Mouse (Mus musculus) left cerebral cortex, adult 11 months (tissue): ENCODE results near the gene Catsper1.
"Not testable (repeated sequence)": the region's sequence is repeated elsewhere in the genome, so short reads cannot be mapped to it uniquely, and the experiment has no call there.

Source experiments
- DNase-seq: peaks from one replicate; pipeline ENCODE4 v3.0.0; 2022; ENCODE audit warnings: low spot score

The Catsper1 gene

DNA sequence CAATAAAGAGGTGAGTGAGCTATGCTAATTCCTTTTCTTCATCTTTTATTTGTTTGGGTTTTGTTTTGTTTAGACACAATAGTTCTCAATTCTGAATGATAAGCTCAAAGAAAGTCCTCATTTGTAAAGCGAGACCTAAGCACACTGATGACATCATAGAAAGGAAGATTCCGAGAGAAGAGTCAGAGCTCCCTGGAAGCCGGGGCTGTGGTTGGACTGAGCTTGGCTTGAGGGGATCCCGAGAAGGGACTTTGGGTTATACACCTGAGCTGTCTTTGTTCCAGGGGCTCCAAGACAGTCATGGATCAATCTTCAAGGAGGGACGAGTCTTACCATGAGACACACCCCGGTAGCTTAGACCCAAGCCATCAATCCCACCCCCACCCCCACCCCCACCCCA is at the start of gene Catsper1:
TSS of gene Catsper1 (plus strand) at position 301 of the 400 bp plus-strand sequence.
- DNase-seq, result no peak

DNA sequence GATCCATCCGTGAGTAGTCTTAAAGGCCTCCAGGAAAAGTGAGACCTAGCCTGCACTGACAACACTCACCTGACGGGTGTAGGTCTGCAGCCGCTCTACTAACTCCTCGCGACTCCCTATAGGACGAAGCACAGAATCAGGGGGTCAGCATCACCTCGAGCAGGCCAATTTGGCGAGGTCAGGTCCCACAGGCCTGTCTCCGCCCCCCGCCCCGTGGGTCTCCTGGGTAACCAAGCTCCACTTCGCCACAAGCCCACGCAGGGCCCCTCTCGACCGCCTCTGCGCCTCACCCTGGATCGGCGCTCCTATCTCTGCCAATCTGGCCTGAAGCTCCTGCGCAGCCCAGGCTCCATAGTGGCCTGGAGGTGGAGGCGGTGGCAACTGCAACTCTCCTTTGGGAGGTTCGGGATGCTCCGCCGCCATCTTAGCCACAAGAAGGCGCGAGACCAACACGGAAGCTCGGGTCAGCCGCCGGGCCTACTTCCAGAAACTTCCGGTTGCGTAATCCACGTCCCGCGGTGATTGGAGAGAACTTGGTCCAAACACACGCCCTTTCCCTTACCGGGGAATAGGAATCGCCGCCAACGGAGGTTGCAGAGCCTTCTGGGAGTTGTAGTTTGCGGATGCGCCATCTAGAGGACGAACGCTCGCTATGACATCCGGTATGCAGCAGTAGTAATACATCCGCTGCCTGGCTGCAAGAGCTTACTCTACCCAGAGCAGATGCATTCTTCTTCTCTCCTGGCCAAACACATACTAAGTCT is 40.4 kb upstream of the Catsper1 start, which contains the start of gene Sf3b2:
TSS of gene Sf3b2 (minus strand) at position 484 of the 764 bp plus-strand sequence.
- peak; percentile 97 for DNase-seq

DNA sequence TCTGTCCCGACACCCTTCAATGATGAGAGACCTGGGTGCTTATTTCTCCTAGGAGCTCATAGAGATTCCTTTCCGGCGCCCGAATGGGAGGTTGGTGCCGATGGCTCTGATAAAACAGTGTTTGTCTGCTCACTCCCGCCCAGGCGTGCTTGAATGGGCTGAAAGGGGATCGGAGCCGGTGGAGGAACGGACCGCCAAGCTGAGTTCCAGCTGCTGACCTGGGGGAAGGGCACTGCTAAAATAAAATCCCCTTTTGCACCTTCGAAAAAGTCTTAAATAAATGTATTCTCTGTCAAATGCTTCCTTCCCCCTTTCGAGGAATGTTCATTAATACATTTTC is 39.8 kb upstream of the Catsper1 start:
- no peak for DNase-seq

DNA sequence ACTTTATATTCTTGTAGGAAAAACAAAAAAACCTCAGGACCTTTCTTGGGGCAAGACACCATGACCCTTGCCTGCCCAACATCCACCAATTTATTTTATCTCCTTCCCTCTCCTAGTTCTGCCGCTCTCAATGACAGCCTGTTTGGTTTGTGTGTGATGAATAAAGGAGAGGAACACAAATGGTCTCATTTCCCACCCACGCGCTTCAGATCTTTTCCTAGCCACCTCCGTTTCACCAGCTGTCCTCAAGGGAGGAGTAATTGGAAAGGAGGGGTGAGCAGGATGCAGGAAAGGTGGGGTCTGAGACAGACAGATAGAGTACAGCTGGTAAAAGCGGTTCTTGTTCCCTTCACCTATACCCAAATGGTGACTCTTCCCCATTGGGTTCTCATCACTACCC is 38.9 kb upstream of the Catsper1 start:
- no peak for DNase-seq

DNA sequence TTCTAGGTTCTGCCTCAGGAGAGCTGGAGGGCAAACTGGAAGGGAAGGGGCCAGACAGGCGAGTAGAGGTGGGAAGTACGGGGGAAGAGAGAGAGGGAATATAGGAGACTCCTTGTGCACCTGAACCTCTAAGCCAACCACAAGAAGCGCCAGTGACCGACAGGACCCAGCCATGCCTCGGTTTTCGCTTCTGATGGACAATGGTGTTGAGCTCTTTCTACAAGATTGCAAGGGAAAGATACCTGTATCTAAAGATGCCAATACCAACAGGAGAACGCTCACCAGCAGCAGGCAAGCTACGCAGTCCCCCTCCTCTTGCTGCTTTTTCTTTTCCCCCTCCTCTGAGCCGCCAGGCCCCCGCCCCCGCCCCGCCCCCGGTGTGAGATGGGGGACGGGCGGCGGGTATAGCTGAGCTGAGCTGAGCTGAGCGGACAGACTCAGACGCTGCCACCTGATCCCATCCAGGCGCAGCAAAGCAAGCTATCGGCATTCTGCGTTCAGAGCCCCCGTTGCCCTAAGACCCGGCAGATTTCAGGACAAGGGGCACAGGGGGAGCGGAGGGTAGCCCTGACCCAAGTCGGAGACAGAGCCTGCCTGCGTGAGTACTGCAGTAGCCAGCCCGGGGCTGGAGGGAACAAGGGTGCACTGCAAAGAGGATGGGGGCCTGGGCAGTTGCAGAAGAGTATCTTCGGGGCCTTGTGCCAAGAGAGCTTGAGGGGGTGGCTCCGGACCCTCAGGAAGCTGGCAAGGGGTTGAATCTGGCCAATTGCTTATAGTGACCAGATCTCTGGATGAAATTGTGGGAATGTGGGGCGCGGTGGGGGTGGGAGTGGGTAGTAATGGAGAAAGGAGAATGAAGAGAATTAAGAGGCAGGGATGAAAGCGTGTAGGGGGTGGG is 37.4 kb upstream of the Catsper1 start, which contains the start of gene Gal3st3:
TSS of gene Gal3st3 (plus strand) at position 429 of the 898 bp plus-strand sequence.
- no peak for DNase-seq

DNA sequence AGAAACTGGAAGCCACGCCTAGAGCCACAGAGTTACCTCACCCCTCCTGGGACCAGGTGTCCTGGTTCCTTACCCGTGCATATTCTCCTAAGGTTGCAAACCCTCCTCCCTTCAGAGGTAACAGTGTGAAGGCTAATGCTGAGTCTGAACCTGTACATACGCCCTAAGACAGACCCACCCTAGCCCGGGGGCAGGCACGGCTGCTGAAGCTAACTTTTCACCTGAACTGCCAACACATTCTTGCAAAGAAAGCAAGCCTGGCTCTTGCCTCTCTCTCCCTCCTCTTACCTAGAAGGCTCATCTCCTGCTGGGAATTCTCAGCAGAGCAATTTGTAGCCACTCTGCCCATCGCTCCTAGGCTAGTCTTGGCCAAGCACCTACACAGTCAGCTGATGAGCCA is 35.0 kb upstream of the Catsper1 start:
- DNase-seq, result no peak

DNA sequence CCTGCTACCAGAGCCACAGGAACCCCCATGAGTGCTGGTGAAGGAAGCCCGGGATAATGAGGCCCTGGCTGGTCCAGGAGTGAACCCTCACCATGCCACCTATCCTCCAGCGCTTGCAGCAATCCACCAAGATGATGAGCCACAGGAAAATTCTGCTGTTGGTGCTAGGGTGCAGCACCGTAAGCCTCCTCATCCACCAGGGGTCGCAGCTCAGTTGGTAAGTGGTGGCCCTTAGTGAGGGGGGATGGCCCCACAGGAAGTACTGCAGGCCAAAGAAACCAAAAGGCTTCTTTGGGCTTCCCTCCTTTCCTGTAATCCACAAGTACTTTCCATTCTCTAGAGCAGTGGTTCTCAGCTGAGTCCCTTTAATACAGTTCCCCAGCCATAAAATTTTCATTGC is 33.1 kb upstream of the Catsper1 start:
- DNase-seq, result no peak

DNA sequence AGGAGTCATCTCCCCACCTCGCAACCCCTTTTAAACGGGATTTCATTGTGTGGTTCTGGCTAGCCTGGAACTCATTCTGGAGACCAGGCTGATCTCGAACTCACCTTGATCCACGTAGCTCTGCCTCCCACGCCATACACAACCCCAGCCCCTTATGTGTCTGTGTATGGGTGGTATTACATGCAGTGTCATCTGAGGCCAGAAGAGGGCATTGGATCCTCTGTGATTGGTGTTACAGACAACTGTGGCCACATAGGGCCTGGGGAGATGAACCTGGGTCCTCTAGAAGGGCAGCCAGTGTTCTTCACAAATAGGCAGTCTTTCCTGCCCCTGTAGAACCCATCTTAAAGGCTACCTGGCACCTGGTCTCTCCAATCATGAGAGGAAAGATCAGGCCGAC is 29.3 kb upstream of the Catsper1 start:
- DNase-seq, result no peak

DNA sequence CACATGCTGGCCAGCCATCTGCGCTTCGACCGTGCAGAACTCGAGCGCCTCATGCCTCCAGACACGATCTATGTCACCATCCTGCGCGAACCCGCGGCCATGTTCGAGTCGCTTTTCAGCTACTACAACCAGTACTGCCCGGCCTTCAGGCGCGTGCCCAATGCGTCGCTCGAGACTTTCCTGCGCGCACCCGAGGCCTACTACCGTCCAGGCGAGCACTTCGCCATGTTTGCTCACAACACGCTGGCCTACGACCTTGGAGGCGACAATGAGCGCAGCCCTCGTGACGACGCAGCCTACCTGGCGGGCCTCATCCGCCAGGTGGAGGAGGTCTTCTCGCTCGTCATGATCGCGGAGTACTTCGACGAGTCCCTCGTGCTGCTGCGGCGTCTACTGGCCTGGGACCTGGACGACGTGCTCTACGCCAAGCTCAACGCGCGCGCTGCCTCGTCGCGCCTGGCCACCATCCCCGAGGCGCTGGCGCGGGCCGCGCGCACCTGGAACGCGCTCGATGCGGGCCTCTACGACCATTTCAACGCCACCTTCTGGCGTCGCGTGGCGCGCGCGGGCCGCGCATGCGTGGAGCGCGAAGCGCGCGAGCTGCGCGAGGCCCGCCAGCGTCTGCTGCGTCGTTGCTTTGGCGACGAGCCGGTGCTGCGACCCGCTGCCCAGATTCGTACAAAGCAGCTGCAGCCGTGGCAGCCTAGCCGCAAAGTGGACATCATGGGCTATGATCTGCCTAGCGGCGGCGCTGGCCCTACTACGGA is 28.4 kb upstream of the Catsper1 start:
- DNase-seq, result no peak

DNA sequence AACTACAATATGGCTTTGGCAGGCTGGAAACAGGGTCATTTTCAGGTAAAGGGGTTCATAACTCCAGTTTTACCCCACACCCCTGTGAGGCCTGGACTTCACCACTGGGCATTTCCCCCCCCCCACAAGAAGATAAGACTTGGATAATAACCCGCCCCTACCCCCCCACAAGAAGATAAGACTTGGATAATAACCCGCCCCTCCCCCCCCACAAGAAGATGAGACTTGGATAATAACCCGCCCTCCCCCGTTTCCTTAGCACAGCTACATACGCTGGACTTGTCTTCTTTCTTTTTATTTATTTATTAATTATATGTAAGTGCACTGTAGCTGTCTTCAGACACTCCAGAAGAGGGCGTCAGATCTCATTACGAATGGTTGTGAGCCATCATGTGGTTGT is 26.5 kb upstream of the Catsper1 start:
- DNase-seq, result no peak

DNA sequence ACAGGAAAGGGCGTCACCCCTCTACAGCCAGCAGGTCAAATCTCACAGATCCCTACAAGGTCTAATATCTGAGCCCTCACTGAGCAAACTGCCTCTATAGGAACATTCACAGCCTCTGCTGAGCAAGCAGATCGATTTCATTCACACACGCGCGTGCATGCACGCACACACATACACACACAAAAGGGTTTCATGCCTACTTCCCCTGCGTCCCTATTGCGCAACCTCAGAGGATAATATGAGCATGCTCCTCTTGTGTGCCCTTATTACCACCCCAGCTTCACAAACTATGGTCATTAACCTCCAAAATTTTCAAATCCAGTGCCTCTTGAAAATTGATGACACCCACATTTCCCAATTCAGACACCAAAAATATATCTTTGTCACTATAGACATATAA is 22.4 kb upstream of the Catsper1 start:
- no peak for DNase-seq

DNA sequence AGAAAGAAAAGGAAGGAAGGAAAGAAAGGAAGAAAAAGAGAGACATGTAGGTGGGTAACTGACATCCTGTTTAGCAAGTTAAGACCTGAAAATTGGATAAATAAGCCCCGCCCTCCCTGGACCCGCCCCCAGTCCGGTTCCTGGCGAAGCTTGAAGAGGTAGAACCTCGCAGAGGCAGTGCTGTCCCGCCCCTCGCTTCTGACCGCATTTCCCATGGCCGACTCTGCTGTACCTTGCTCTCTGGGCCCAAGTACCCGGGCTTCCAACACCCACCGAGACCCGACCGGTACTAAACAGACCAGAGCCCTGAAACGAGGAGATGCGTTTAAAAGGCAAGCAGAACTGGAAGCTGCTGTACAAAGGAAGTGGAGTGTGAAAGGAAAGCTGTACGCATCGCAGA is 11.7 kb upstream of the Catsper1 start:
- DNase-seq, result no peak

DNA sequence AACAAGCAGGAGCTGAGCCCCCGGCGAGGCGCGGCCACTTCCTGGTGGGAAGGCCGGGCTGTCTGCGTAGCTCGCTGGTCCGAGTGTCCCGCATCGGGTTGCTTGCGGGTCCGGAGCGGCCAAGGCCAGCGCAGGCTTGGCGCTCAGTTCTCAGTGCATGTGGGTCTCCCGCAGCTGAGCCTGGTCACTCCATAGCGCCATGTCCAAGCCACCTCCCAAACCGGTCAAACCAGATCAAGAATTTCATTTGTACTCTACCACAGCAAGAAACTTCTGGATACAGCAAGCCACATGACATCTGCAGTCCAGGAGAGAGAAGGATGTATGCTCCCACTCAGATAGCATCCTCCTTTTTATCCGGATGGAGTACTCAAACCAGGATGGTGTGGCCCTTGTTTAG is 7.6 kb upstream of the Catsper1 start:
- no peak for DNase-seq

DNA sequence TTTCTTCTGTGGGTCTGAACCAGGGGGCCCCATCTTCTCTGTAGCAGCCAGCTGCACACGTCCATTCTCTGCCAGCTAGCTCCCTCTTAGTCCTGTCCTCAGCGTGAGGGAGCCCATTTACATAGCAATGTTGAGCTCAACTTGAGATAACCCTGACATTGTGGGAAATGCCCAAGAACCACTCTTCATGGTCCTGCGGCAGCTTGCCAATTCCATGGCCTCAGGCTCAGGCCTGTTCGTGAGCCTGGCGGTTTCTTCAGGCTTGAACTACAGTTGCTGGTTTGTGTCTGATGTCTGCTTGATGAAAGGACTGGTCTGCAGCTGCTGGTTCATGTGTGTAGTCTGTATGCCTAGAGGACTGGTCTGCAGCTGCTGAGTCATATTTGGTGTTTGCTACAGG is 800 bp upstream of the Catsper1 start:
- no peak for DNase-seq

DNA sequence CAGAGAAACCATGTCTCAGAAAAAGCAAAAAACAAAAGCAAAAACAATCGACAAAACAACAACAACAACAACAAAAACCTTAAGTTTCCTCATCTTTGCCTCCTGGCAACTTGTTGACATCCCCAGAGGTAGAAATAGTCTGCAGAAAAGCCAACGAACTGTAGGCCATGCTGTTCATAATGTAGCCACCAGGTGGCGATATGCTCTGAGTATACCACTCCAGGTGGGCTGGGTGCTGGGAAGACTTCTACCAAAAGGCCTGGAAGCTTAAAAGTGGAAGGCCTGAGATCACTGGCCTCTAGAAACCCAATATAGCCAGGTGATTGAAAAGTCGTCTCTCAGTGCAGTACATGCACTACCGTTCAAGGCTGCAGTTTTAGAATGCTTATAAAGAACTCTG is 2.4 kb downstream of the Catsper1 start:
- peak; percentile 66 for DNase-seq

DNA sequence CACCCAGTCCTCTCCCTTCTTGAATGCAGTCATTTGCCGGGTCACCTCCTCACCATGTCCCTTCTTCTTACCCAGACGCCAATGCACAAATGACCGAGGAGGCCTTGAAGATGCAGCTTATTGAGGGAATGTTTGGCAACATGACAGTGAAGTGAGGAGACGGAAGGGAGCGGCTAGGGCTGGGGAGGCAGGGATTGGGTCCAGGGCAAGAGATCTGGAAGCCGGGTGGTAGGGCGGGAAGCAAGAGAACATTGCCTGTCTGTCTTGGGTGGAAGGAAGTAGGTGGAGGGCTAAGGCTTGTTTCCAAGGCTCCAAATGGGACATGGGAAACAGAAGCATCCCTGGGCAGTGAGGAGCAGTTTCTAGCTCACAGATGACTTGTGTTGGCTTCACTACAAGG is 5.8 kb downstream of the Catsper1 start:
- no peak for DNase-seq

DNA sequence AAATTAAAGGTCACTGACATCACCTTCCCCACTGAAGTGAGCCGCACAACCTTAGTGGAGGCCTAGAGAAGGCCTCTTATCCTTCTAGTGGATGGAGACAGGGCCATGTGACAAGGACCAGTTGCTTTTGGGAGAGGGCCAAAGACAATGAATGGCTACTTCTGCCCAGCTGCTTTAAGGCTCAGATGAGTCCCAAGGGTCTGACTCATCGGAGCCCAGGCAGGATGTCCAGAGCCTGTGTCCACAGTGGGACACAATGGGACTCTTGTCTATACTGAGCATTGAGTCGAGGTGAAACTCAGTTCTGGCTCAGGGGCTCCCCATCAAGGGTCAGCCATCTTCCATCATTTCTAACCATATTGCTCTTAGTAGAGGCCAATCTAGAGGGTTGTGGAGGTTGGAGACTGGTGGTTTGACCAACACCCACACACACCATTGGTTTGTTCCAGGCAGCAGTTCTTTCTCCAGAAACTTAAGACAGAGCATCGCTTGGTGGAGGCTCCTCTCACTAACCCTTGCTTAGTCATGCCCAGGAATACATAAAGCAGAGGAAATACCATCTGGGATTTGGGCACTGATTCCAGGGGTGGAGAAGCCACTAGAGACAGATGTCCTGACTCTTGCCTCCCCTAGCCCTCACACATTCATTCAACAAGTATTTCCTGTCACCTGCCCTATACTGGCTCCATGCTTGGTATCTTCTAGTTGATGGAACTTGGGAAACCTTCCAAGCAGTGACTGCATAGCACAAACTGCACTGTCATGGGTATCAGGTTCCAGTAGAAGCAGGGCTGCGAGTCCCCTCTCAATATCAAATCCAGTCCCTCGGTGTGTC is 10.0 kb downstream of the Catsper1 start:
- no peak for DNase-seq

DNA sequence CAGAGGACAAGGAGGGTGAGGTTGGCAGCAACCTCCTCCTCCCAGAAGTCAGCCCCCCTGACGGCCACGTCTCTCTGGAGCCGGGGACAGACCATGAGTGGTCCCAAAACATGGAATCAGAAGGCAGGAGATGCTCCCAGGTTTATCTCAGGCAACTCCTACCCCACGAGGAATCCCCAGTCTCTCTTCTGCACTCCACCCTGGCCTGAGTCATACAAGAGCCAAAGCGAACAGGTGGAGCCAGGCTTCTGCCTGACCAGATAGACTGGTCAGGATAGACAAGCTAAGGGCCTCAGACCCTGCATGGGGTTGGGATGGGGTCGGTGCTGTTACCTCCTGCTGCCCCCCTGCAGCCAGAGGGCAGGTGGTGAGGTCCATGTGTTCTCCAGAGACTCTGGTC is 12.5 kb downstream of the Catsper1 start:
- DNase-seq, result no peak

DNA sequence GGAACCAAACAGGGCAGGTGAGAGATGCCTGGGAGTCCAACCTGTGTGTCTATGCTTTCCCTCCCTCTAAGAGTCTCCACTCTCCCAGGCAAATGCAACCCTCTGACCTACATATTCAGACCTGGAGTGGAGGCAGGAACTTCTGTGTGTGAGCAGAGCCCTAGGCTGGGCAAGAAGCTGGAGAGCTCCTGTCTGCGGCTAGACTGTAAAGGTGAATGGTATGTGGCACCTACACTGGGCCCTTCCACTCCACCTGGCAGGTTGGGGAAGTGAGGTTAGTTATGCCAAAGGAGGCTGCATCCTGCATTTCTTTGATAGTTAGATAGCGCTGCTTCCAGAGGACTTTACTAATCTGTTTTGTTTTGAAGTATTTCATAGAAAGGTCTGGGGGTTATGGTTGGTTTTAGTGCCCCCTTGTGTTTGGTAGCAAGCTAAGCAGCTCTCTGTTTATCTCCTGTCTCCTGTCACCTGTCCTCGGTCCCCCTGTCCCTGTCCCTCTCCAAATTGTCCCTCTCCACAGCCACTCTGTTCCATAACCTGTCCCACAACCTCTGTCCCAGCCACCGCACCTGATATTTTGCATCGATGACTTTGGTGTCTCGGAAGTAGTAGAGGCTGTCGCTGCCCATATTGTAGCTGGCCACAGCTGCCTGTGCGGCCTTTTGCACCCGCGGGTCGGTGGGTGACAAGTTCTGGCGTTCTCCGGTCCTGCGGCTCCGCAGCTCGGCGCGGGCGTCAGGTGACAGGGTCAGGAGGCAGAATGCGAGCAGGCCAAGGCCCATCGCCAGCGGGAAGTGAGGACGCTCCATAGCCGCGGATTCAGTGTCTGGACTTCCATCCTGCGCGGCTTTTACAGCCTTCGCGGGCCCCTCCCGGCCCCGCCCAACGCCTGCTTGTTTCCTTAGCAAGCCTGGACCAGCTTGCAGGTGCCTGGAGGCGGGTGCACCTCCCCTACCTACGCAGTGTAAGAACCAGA is 13.3 kb downstream of the Catsper1 start:
- DNase-seq, result no peak

DNA sequence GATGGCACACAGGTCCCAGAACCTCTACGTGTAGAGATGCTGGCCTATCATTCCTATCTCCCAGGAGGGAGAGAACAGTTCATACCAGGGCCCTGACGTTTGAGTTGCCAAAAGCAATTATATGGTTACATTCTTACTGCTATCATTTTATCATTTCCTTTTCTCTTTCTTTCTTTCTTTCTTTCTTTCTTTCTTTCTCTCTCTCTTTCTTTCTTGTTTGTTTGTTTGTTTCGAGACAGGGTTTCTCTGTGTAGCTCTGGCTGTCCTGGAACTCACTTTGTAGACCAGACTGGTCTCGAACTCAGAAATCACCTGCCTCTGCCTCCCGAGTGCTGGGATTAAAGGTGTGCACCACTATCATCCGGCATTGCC is 13.9 kb downstream of the Catsper1 start, which contains the start of gene Cst6:
TSS of gene Cst6 (minus strand) at position 73 of the 372 bp plus-strand sequence.
- DNase-seq, result not testable (repeated sequence)
